Mouse (Mus musculus) bone marrow macrophage, adult 2 months (primary cell): ENCODE data around the gene Tmc8.

ENCODE experiments used
- CTCF ChIP-seq: IDR thresholded peaks from 2 replicates; pipeline ENCODE4 v1.5.1; 2012; ENCODE audit warnings: low read depth, mild to moderate bottlenecking, low read length, moderate library complexity
- POLR2A ChIP-seq: IDR thresholded peaks from 2 replicates; pipeline ENCODE4 v1.6.1; 2012; ENCODE audit warnings: mild to moderate bottlenecking, low read depth, low read length, borderline replicate concordance

DNA sequence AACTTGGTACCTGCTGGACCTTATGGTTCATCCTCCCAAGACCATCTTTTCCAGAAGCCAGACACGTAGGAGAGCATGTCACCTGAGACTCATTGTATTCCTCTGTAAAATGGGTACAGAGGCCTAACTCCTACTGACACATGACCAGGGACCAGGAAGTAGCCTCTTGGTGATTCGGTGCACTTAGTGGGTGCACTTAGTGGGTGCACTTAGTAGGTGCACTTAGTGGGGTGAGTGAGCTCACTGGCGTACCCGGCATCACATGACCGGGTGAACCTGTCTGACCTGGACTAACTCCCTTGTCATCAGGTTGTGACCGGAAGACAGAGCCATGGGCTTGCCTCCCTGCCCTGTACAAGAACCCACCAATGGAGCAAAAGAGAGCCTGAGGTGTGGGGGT lies 24.9 kb downstream of the Tmc8 start:
- TF ChIP-seq CTCF (no peak), POLR2A (no peak)
